ENCODE assay signal across 8 mouse cellular contexts in genomic region chr5:30908426-30909299, GRCm38 (mm10). TPM values are rescaled to one million over a fixed set of nuclear protein-coding genes. Genes with fewer than 3 reads are reported as not detected.
A peak's percentile ranks its signal among the peaks of the same experiment; 100 is the strongest.
DNase-seq lines count a peak whose midpoint lies in the region; ATAC-seq lines count a peak whose summit lies in the region.

No protein-coding gene starts in this region.

- peak overlapping the region; percentile 95 for H3K27ac ChIP-seq in lung, embryonic 15.5 days
- H3K27ac ChIP-seq in embryonic facial prominence, embryonic 13.5 days = peak overlapping the region; percentile 99
- peak overlapping the region; percentile 89 for H3K27ac ChIP-seq in liver, embryonic 13.5 days

- H3K36me3 ChIP-seq in lung, embryonic 15.5 days = peaks cover 25% of the 10 kb centered on the region
- H3K36me3 ChIP-seq in embryonic facial prominence, embryonic 13.5 days = peaks cover 25% of the 10 kb centered on the region
- peaks cover 26% of the 10 kb centered on the region for H3K36me3 ChIP-seq in liver, embryonic 13.5 days

- H3K4me3 ChIP-seq in lung, embryonic 15.5 days = peak overlapping the region; percentile 86
- H3K4me3 ChIP-seq in embryonic facial prominence, embryonic 13.5 days = peak overlapping the region; percentile 77
- H3K4me3 ChIP-seq in liver, embryonic 13.5 days (replicated peaks) = peak overlapping the region; percentile 76

- no peak for DNase-seq in lung, postnatal 36 days
- peak; percentile 71 for DNase-seq in heart, postnatal 4 days
- no peak for DNase-seq in liver, embryonic 13.5 days
- peak; percentile 57 for DNase-seq in yolk sac, embryonic 10.5 days (ENCODE audit: low spot score)
- no peak for DNase-seq in cerebellum, adult 9-10 months

- peak overlapping the region; percentile 88 for H3K4me2 ChIP-seq in lung, embryonic 15.5 days
- peak overlapping the region; percentile 91 for H3K4me2 ChIP-seq in embryonic facial prominence, embryonic 13.5 days
- H3K4me2 ChIP-seq in liver, embryonic 13.5 days = peak overlapping the region; percentile 96

- no peaks in the 10 kb centered on the region for H3K27me3 ChIP-seq in lung, embryonic 15.5 days
- H3K27me3 ChIP-seq in embryonic facial prominence, embryonic 13.5 days = no peaks in the 10 kb centered on the region
- H3K27me3 ChIP-seq in liver, embryonic 13.5 days = no peaks in the 10 kb centered on the region

- H3K4me1 ChIP-seq in lung, embryonic 15.5 days = peaks cover 55% of the 10 kb centered on the region
- peaks cover 74% of the 10 kb centered on the region for H3K4me1 ChIP-seq in embryonic facial prominence, embryonic 13.5 days
- peaks cover 80% of the 10 kb centered on the region for H3K4me1 ChIP-seq in liver, embryonic 13.5 days (replicated peaks)

- peak; percentile 35 for ATAC-seq in lung, embryonic 15.5 days (ENCODE audit: borderline replicate concordance, extremely low read depth, low FRiP score, low TSS enrichment)
- ATAC-seq in embryonic facial prominence, embryonic 13.5 days (ENCODE audit: insufficient number of reproducible peaks, insufficient read depth, low FRiP score, low TSS enrichment, low read depth) = peak; percentile 57; the same call in 1 of the 2 replicates
- no peak for ATAC-seq in liver, embryonic 13.5 days (ENCODE audit: low read depth)
- ATAC-seq in granulocyte monocyte progenitor cell, adult 5-6 weeks (replicated peaks; ENCODE audit: poor library complexity, severe bottlenecking) = no peak

- WGBS in lung, embryonic 15.5 days = 26% methylated on average over 13 of the region's 13 CpGs
- WGBS in embryonic facial prominence, embryonic 13.5 days = 20% methylated on average over 13 of the region's 13 CpGs
- WGBS in liver, embryonic 13.5 days (ENCODE audit: insufficient replicate concordance) = 43% methylated on average over 13 of the region's 13 CpGs

- peak overlapping the region; percentile 84 for H3K9ac ChIP-seq in lung, embryonic 15.5 days
- peak overlapping the region; percentile 90 for H3K9ac ChIP-seq in embryonic facial prominence, embryonic 13.5 days
- H3K9ac ChIP-seq in liver, embryonic 13.5 days = peak overlapping the region; percentile 94

- no peaks in the 10 kb centered on the region for H3K9me3 ChIP-seq in lung, embryonic 15.5 days
- no peaks in the 10 kb centered on the region for H3K9me3 ChIP-seq in embryonic facial prominence, embryonic 13.5 days
- no peaks in the 10 kb centered on the region for H3K9me3 ChIP-seq in liver, embryonic 13.5 days (replicated peaks)

RNA-seq across cellular contexts. Expression of gene Ost4, which starts 1.1 kb away (rescaled TPM):
- 421 and 449 TPM in 2 replicates for polyA plus RNA-seq in lung, embryonic 15.5 days (2015; fragmentation: Nextera tagmentation; extraction: Ambion mirVana)
- 415 and 422 TPM in 2 replicates for polyA plus RNA-seq in embryonic facial prominence, embryonic 13.5 days (2015; fragmentation: Nextera tagmentation; extraction: Ambion mirVana)
- total RNA-seq in heart, postnatal 4 days (2021) = 100 to 1,000 TPM; 170 TPM
- 342 and 377 TPM in 2 replicates for polyA plus RNA-seq in liver, embryonic 13.5 days (2015; fragmentation: Nextera tagmentation; extraction: Ambion mirVana)
- total RNA-seq in granulocyte monocyte progenitor cell, adult 5-6 weeks (2014; fragmentation: Nextera tagmentation) = 361 and 454 TPM in 2 replicates
- 300 and 325 TPM in 2 replicates for total RNA-seq in granulocyte monocyte progenitor cell, adult 5-6 weeks (2017)

RNA-seq across cellular contexts. Expression of gene Emilin1, which starts 4.5 kb away (rescaled TPM):
- polyA plus RNA-seq in lung, embryonic 15.5 days (2015; fragmentation: Nextera tagmentation; extraction: Ambion mirVana) = 228 and 233 TPM in 2 replicates
- 199 and 251 TPM in 2 replicates for polyA plus RNA-seq in embryonic facial prominence, embryonic 13.5 days (2015; fragmentation: Nextera tagmentation; extraction: Ambion mirVana)
- 10 to 100 TPM; 83.4 to 93.2 TPM for total RNA-seq in heart, postnatal 4 days (2021)
- polyA plus RNA-seq in liver, embryonic 13.5 days (2015; fragmentation: Nextera tagmentation; extraction: Ambion mirVana) = 41.6 and 42.7 TPM in 2 replicates
- 78.8 and 147 TPM in 2 replicates for total RNA-seq in granulocyte monocyte progenitor cell, adult 5-6 weeks (2014; fragmentation: Nextera tagmentation)
- 124 and 152 TPM in 2 replicates for total RNA-seq in granulocyte monocyte progenitor cell, adult 5-6 weeks (2017)

RNA-seq across cellular contexts. Expression of gene Khk, which starts 12.6 kb away (rescaled TPM):
- polyA plus RNA-seq in lung, embryonic 15.5 days (2015; fragmentation: Nextera tagmentation; extraction: Ambion mirVana) = 11.8 and 14.6 TPM in 2 replicates
- polyA plus RNA-seq in embryonic facial prominence, embryonic 13.5 days (2015; fragmentation: Nextera tagmentation; extraction: Ambion mirVana) = 17.4 and 17.8 TPM in 2 replicates
- total RNA-seq in heart, postnatal 4 days (2021) = 1 to 10 TPM; 6.4 to 9.2 TPM
- polyA plus RNA-seq in liver, embryonic 13.5 days (2015; fragmentation: Nextera tagmentation; extraction: Ambion mirVana) = 33.9 and 37.6 TPM in 2 replicates
- total RNA-seq in granulocyte monocyte progenitor cell, adult 5-6 weeks (2014; fragmentation: Nextera tagmentation) = 84.7 and 111 TPM in 2 replicates
- total RNA-seq in granulocyte monocyte progenitor cell, adult 5-6 weeks (2017) = 66.4 and 80.2 TPM in 2 replicates

RNA-seq across cellular contexts. Expression of gene Agbl5, which starts 20.2 kb away (rescaled TPM):
- polyA plus RNA-seq in lung, embryonic 15.5 days (2015; fragmentation: Nextera tagmentation; extraction: Ambion mirVana) = 20.4 and 21.0 TPM in 2 replicates
- polyA plus RNA-seq in embryonic facial prominence, embryonic 13.5 days (2015; fragmentation: Nextera tagmentation; extraction: Ambion mirVana) = 28.6 and 32.8 TPM in 2 replicates
- total RNA-seq in heart, postnatal 4 days (2021) = 10 to 100 TPM; 11.8 to 12.7 TPM
- polyA plus RNA-seq in liver, embryonic 13.5 days (2015; fragmentation: Nextera tagmentation; extraction: Ambion mirVana) = 4.3 and 5.3 TPM in 2 replicates
- total RNA-seq in granulocyte monocyte progenitor cell, adult 5-6 weeks (2014; fragmentation: Nextera tagmentation) = 8.9 and 27.6 TPM in 2 replicates
- 7.7 and 12.5 TPM in 2 replicates for total RNA-seq in granulocyte monocyte progenitor cell, adult 5-6 weeks (2017)

RNA-seq across cellular contexts. Expression of gene Cgref1, which starts 36.7 kb away (rescaled TPM):
- polyA plus RNA-seq in lung, embryonic 15.5 days (2015; fragmentation: Nextera tagmentation; extraction: Ambion mirVana) = 2.3 and 2.4 TPM in 2 replicates
- 8.2 and 11.5 TPM in 2 replicates for polyA plus RNA-seq in embryonic facial prominence, embryonic 13.5 days (2015; fragmentation: Nextera tagmentation; extraction: Ambion mirVana)
- total RNA-seq in heart, postnatal 4 days (2021) = under 1 TPM; 0.67 to 0.77 TPM
- polyA plus RNA-seq in liver, embryonic 13.5 days (2015; fragmentation: Nextera tagmentation; extraction: Ambion mirVana) = 5.4 and 5.6 TPM in 2 replicates
- not detected in 2 replicates for total RNA-seq in granulocyte monocyte progenitor cell, adult 5-6 weeks (2014; fragmentation: Nextera tagmentation)
- total RNA-seq in granulocyte monocyte progenitor cell, adult 5-6 weeks (2017) = 0.62 TPM in 1 of 2 replicates, not detected in the other

Comparison
In these comparisons a context has a peak if more than half of its experiments do, and no peak if none do; other contexts are left out.
1. ATAC-seq: peak in lung, embryonic 15.5 days (single experiment) and embryonic facial prominence, embryonic 13.5 days (single experiment); none in liver, embryonic 13.5 days (single experiment) and granulocyte monocyte progenitor cell, adult 5-6 weeks (single experiment).
2. DNase-seq: peak in heart, postnatal 4 days (single experiment) and yolk sac, embryonic 10.5 days (single experiment); none in lung, postnatal 36 days (single experiment), liver, embryonic 13.5 days (single experiment) and cerebellum, adult 9-10 months (single experiment).
3. Peak in every context shown above with its lines, with median percentiles within 50 percentile points of each other: H3K27ac ChIP-seq, H3K4me2 ChIP-seq, H3K4me3 ChIP-seq and H3K9ac ChIP-seq.